Mouse (Mus musculus) kidney, adult 2 months (tissue): Measurements from ENCODE around the gene Dmrtc2.

Source experiments
- CTCF ChIP-seq: fragments of 200-500 bp; conservative IDR thresholded peaks from 2 replicates; pipeline ENCODE4 v1.5.1; 2011; ENCODE audit warnings: low read depth, mild to moderate bottlenecking, control low read depth, low read length, moderate library complexity, mixed read lengths; ENCODE audit not compliant: insufficient read depth, insufficient read length
- POLR2A ChIP-seq: fragments of 200-500 bp; IDR thresholded peaks from one replicate; pipeline ENCODE4 v1.6.1; 2011; ENCODE audit warnings: low read depth, low read length, control low read depth

GRCm38 (mm10) chr7:24902264-24902629 is 32.4 kb downstream of the Dmrtc2 start:
- no peak for TF ChIP-seq CTCF
- TF ChIP-seq POLR2A: no peak
